Mouse (Mus musculus): ENCODE measurements around the gene Sept5. TPM values are rescaled to one million over a fixed set of nuclear protein-coding genes. Genes with fewer than 3 reads are reported as not detected.

Sept5 gene
- polyA plus RNA-seq, 1 experiment from 2014 or later, result 21.5 TPM

- DNase-seq (ENCODE audit: extremely low spot score, low spot score), result no peak
- Histone ChIP-seq H3K9me3 (no peaks in the 10 kb centered on the region), H3K27ac (peak overlapping the region; percentile 90), H3K27me3 (ENCODE audit: poor library complexity, severe bottlenecking) (peaks cover 83% of the 10 kb centered on the region), H3K36me3 (replicated peaks) (peaks cover 11% of the 10 kb centered on the region), H3K4me3 (peak overlapping the region; percentile 89), H3K4me1 (peaks cover 54% of the 10 kb centered on the region)
- WGBS, result 34% methylated on average over 2 of the region's 2 CpGs
Measured at GRCm38 (mm10) chr16:18628948-18629340, 810 bp downstream of the Sept5 start.

- H3K4me3 ChIP-seq, result peak overlapping the region; percentile 89
- H3K4me1 ChIP-seq, result peaks cover 54% of the 10 kb centered on the region
- H3K36me3 ChIP-seq (replicated peaks), result peaks cover 17% of the 10 kb centered on the region
- no peak for DNase-seq (ENCODE audit: extremely low spot score, low spot score)
- 58% methylated on average over 7 of the region's 7 CpGs for WGBS
- peaks cover 89% of the 10 kb centered on the region for H3K27me3 ChIP-seq (ENCODE audit: poor library complexity, severe bottlenecking)
- H3K9me3 ChIP-seq, result no peaks in the 10 kb centered on the region
- peak overlapping the region; percentile 90; the same call in 1 of the 2 replicates for H3K27ac ChIP-seq
Measured at GRCm38 (mm10) chr16:18628206-18628947, 1.4 kb downstream of the Sept5 start.

DNA sequence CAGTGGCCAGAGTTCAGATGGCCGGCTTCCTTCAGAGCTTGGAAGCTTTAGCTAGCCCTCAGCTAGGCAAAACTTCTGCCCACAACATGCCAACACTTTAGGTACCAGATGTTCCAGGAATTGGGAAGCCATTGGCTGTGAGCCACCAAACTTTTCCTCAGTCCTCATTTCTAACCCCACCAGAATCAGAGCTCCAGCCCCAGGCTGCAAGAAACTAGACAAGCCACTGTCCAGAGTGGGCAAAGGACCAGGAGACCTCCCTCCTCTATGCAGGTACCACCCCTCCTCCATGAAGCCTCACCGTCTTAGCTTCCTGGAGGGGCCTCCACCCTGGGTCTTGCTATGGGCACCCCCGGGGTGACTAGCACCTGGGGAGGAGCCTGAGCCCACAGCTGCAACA, 2.6 kb downstream of the Sept5 start:
- Histone ChIP-seq H3K36me3 (replicated peaks) (peaks cover 29% of the 10 kb centered on the region), H3K4me3 (0 out of 2 replicates have a peak overlapping the region, but pooled peaks have one; percentile 61), H3K27ac (no peak overlapping the region), H3K4me1 (peaks cover 51% of the 10 kb centered on the region), H3K9me3 (no peaks in the 10 kb centered on the region), H3K27me3 (ENCODE audit: poor library complexity, severe bottlenecking) (peaks cover 91% of the 10 kb centered on the region)
- 49% methylated on average over 3 of the region's 3 CpGs for WGBS
- DNase-seq (ENCODE audit: extremely low spot score, low spot score), result no peak

- Histone ChIP-seq H3K27me3 (ENCODE audit: poor library complexity, severe bottlenecking) (peaks cover 95% of the 10 kb centered on the region), H3K9me3 (no peaks in the 10 kb centered on the region), H3K4me3 (peak within 1 kb of the TSS; percentile 61), H3K36me3 (replicated peaks) (peaks cover 31% of the 10 kb centered on the region), H3K27ac (peak within 1 kb of the TSS; percentile 63), H3K4me1 (peaks cover 58% of the 10 kb centered on the region)
- peak; percentile 83 for DNase-seq (ENCODE audit: extremely low spot score, low spot score)
- WGBS, result under 1% methylated on average over 65 of the region's 65 CpGs
Measured at GRCm38 (mm10) chr16:18626376-18626878, 3.3 kb downstream of the Sept5 start, which contains the start of gene Gm49601. Gene Gm49601, minus strand, starts transcription at chr16:18626427.

- Histone ChIP-seq H3K4me1 (peaks cover 64% of the 10 kb centered on the region), H3K36me3 (replicated peaks) (peaks cover 31% of the 10 kb centered on the region), H3K27ac (peak overlapping the region; percentile 63), H3K4me3 (peak overlapping the region; percentile 61), H3K9me3 (no peaks in the 10 kb centered on the region), H3K27me3 (ENCODE audit: poor library complexity, severe bottlenecking) (peaks cover 95% of the 10 kb centered on the region)
- WGBS, result 7% methylated on average over 26 of the region's 26 CpGs
- peak; percentile 33 for DNase-seq (ENCODE audit: extremely low spot score, low spot score)
Measured at GRCm38 (mm10) chr16:18625791-18626311, 3.9 kb downstream of the Sept5 start.

- no peak for DNase-seq (ENCODE audit: extremely low spot score, low spot score)
- WGBS, result 28% methylated on average over 14 of the region's 14 CpGs
- no peak overlapping the region for H3K4me3 ChIP-seq
Measured at GRCm38 (mm10) chr16:18625097-18625496, 4.7 kb downstream of the Sept5 start.

DNA sequence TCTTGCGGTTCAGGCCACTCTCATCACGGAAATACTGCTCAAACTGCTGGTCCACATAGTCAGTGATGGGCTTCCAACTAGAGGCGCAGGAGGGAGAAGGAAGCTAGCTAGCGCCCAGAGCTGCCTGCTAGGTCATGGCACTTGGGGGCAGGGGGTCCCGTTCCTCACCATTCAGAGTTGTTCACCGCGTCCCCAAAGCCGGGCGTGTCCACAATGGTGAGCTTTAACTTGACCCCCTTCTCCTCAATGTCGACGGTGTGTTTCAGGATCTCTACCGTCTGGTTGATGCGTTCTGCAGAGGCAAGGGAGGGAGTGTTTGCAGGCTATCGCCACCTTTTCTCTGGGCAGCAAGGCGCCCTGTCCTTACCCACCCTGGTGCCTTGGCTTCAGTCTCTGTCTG, 5.1 kb downstream of the Sept5 start:
- DNase-seq (ENCODE audit: extremely low spot score, low spot score), result no peak
- Histone ChIP-seq H3K27me3 (ENCODE audit: poor library complexity, severe bottlenecking) (peaks cover 98% of the 10 kb centered on the region), H3K36me3 (replicated peaks) (peaks cover 31% of the 10 kb centered on the region), H3K4me1 (peaks cover 64% of the 10 kb centered on the region), H3K4me3 (no peak overlapping the region), H3K9me3 (no peaks in the 10 kb centered on the region), H3K27ac (no peak overlapping the region)
- WGBS, result 9% methylated on average over 15 of the region's 15 CpGs

More at GRCm38 (mm10) chr16:18625097-18625496, 4.7 kb downstream of the Sept5 start:
- Histone ChIP-seq H3K27ac (no peak overlapping the region), H3K36me3 (replicated peaks) (peaks cover 31% of the 10 kb centered on the region), H3K27me3 (ENCODE audit: poor library complexity, severe bottlenecking) (peaks cover 95% of the 10 kb centered on the region), H3K9me3 (no peaks in the 10 kb centered on the region), H3K4me1 (peaks cover 67% of the 10 kb centered on the region)

DNA sequence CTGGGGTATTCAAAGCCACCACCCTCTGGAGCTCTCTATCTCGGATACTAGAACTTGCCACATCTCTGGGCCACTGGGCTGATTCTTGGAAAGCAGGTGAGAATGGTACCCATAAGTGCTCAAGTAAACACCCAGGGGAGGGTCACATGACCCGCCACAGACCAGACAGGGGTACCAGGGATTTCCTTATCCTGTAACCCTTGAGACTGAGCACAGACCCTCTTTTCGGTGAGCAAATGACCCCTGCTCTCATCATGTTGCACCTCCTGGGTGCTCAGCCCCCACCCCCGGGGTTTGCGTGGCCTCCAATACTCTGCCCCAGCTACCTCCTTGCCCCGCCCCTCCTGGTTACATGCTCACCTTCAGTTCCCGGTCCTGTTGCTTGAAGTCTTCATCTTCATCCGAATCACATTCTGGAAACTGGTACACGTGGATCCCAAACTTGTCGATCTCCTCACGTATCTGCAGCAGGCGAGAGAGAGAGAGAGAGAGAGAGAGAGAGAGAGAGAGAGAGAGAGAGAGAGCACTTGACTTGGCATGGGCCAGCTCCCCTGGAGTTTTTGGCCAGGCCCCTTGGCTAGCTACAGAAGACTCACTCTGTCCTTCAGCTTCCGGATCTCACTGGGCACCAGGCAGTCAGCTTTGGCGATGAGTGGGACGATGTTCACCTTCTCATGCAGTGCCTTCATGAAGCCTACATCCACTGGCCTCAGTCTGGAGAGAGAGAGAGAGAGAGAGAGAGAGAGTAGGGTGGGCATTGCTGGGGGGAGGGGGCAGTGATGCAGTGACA, 5.8 kb downstream of the Sept5 start:
- Histone ChIP-seq H3K27ac (no peak overlapping the region), H3K36me3 (replicated peaks) (peaks cover 31% of the 10 kb centered on the region), H3K4me3 (no peak overlapping the region), H3K4me1 (peaks cover 58% of the 10 kb centered on the region), H3K9me3 (no peaks in the 10 kb centered on the region), H3K27me3 (ENCODE audit: poor library complexity, severe bottlenecking) (peaks cover 100% of the 10 kb centered on the region)
- 14% methylated on average over 15 of the region's 15 CpGs for WGBS
- no peak for DNase-seq (ENCODE audit: extremely low spot score, low spot score)

- DNase-seq (ENCODE audit: extremely low spot score, low spot score), result peak; percentile 15
- peaks cover 31% of the 10 kb centered on the region for H3K36me3 ChIP-seq (replicated peaks)
- H3K27me3 ChIP-seq (ENCODE audit: poor library complexity, severe bottlenecking), result peaks cover 100% of the 10 kb centered on the region
- H3K9me3 ChIP-seq, result no peaks in the 10 kb centered on the region
- H3K27ac ChIP-seq, result no peak overlapping the region
- 9% methylated on average over 29 of the region's 29 CpGs for WGBS
- no peak overlapping the region for H3K4me3 ChIP-seq
- peaks cover 50% of the 10 kb centered on the region for H3K4me1 ChIP-seq
Measured at GRCm38 (mm10) chr16:18622916-18623750, 6.6 kb downstream of the Sept5 start.

DNA sequence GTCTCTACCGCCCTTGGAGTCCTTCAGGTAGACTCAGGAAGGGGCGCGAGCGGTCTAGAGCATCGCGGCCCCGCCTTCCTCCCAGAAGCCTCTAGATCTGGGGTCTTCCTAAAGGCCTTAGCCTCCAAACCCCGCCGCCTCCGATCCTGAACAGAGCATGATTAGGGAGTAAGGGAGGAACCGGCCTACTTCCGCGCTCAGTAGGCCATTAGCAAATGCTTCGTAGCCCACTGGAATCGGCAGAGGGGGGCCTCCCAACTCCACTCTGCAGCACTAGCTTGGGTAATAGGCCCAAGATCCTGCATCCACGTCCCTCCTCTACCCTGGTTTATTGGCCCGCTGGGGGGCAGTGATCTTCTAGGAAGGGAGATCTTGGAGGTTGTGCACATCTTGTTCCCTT, 7.7 kb downstream of the Sept5 start, which contains the start of gene Gp1bb:
Gp1bb (minus strand) TSS at position 385 of the 400 bp plus-strand sequence.
- H3K4me3 ChIP-seq, result peak within 1 kb of the TSS; percentile 55
- DNase-seq (ENCODE audit: extremely low spot score, low spot score), result no peak
- H3K27me3 ChIP-seq (ENCODE audit: poor library complexity, severe bottlenecking), result peaks cover 100% of the 10 kb centered on the region
- peaks cover 31% of the 10 kb centered on the region for H3K36me3 ChIP-seq (replicated peaks)
- no peaks in the 10 kb centered on the region for H3K9me3 ChIP-seq
- WGBS, result 3% methylated on average over 17 of the region's 17 CpGs
- H3K4me1 ChIP-seq, result peaks cover 48% of the 10 kb centered on the region
- H3K27ac ChIP-seq, result no peak within 1 kb of the TSS

- H3K27ac ChIP-seq, result no peak overlapping the region
- WGBS, result 2% methylated on average over 38 of the region's 38 CpGs
- H3K4me3 ChIP-seq, result peak overlapping the region; percentile 55
- H3K27me3 ChIP-seq (ENCODE audit: poor library complexity, severe bottlenecking), result peaks cover 100% of the 10 kb centered on the region
- H3K4me1 ChIP-seq, result peaks cover 45% of the 10 kb centered on the region
- H3K36me3 ChIP-seq (replicated peaks), result peaks cover 31% of the 10 kb centered on the region
- DNase-seq (ENCODE audit: extremely low spot score, low spot score), result peak; percentile 46
- no peaks in the 10 kb centered on the region for H3K9me3 ChIP-seq
Measured at GRCm38 (mm10) chr16:18621362-18622001, 8.3 kb downstream of the Sept5 start.
